Mouse (Mus musculus) megakaryocyte, embryonic 14.5 days (primary cell): Measurements from ENCODE around the gene Bbof1.

Source experiments
- FLI1 ChIP-seq: IDR thresholded peaks from 2 replicates; pipeline ENCODE4 v1.6.1; 2012; ENCODE audit warnings: low read length, inconsistent platforms, mixed read lengths
- GATA1 ChIP-seq: IDR thresholded peaks from 3 replicates; pipeline ENCODE4 v1.6.1; 2012; ENCODE audit warnings: mixed read lengths, low read length, inconsistent platforms, borderline replicate concordance

- TF ChIP-seq GATA1, result no peak
- TF ChIP-seq FLI1, result no peak
These were observed 26.5 kb upstream of the Bbof1 start for GRCm38 (mm10) chr12:84382369-84382768.
